Mouse (Mus musculus): ENCODE data around the gene Ccdc87.
"Not testable (repeated sequence)": the region's sequence is repeated elsewhere in the genome, so short reads cannot be mapped to it uniquely, and the experiment has no call there.

Gene Ccdc87

GRCm38 (mm10) chr19:4838526-4839140, 533 bp upstream of the Ccdc87 start:
- DNase-seq (ENCODE audit: low spot score in 2 of 2): no peak

GRCm38 (mm10) chr19:4840848-4841247, 1.7 kb downstream of the Ccdc87 start:
- DNase-seq (ENCODE audit: low spot score in 2 of 2): no peak

GRCm38 (mm10) chr19:4842611-4843010, 3.4 kb downstream of the Ccdc87 start:
- DNase-seq (ENCODE audit: low spot score in 2 of 2): no peak

- DNase-seq (ENCODE audit: low spot score in 2 of 2): no peak
Observed at GRCm38 (mm10) chr19:4845846-4846245, 6.7 kb downstream of the Ccdc87 start.

- DNase-seq (ENCODE audit: low spot score in 2 of 2): peak in 1 of 2 experiments; percentile 9
Observed at GRCm38 (mm10) chr19:4847490-4847889, 8.3 kb downstream of the Ccdc87 start.

- no peak for DNase-seq (ENCODE audit: low spot score in 2 of 2)
Observed at GRCm38 (mm10) chr19:4849800-4850199, 10.6 kb downstream of the Ccdc87 start.

- DNase-seq (ENCODE audit: low spot score in 2 of 2): no peak
Observed at GRCm38 (mm10) chr19:4850281-4850680, 11.1 kb downstream of the Ccdc87 start.

- DNase-seq (ENCODE audit: low spot score in 2 of 2): peak; percentile 92 to 93
Observed at GRCm38 (mm10) chr19:4854552-4855469, 15.6 kb downstream of the Ccdc87 start, which contains the start of gene Ctsf. TSS of gene Ctsf (plus strand) at chr19:4855130.

- DNase-seq (ENCODE audit: low spot score in 2 of 2): peak in 1 of 2 experiments; percentile 30
Observed at GRCm38 (mm10) chr19:4855470-4855820, 16.3 kb downstream of the Ccdc87 start.

GRCm38 (mm10) chr19:4855951-4856350, 16.8 kb downstream of the Ccdc87 start:
- DNase-seq (ENCODE audit: low spot score in 2 of 2): no peak

GRCm38 (mm10) chr19:4859081-4859480, 19.9 kb downstream of the Ccdc87 start:
- no peak for DNase-seq (ENCODE audit: low spot score in 2 of 2)

- no peak for DNase-seq (ENCODE audit: low spot score in 2 of 2)
Observed at GRCm38 (mm10) chr19:4863048-4863447, 23.9 kb downstream of the Ccdc87 start.

GRCm38 (mm10) chr19:4865147-4865546, 26.0 kb downstream of the Ccdc87 start:
- no peak for DNase-seq (ENCODE audit: low spot score in 2 of 2)

GRCm38 (mm10) chr19:4874613-4875012, 35.4 kb downstream of the Ccdc87 start:
- not testable (repeated sequence) for DNase-seq (ENCODE audit: low spot score in 2 of 2)

GRCm38 (mm10) chr19:4876241-4876640, 37.1 kb downstream of the Ccdc87 start:
- DNase-seq (ENCODE audit: low spot score in 2 of 2): no peak

GRCm38 (mm10) chr19:4876755-4877154, 37.6 kb downstream of the Ccdc87 start:
- no peak for DNase-seq (ENCODE audit: low spot score in 2 of 2)

- DNase-seq (ENCODE audit: low spot score in 2 of 2): peak; percentile 41 to 49
Observed at GRCm38 (mm10) chr19:4877785-4878184, 38.6 kb downstream of the Ccdc87 start, which contains the start of gene Actn3. TSS of gene Actn3 (minus strand) at chr19:4877909.

GRCm38 (mm10) chr19:4878405-4879323, 39.5 kb downstream of the Ccdc87 start, which contains the start of gene Zdhhc24:
TSS of gene Zdhhc24 (plus strand) at chr19:4878668.
- peak; percentile 95 to 98 for DNase-seq (ENCODE audit: low spot score in 2 of 2)

GRCm38 (mm10) chr19:4879324-4879703, 40.1 kb downstream of the Ccdc87 start:
- DNase-seq (ENCODE audit: low spot score in 2 of 2): no peak

- no peak for DNase-seq (ENCODE audit: low spot score in 2 of 2)
Observed at GRCm38 (mm10) chr19:4883961-4884360, 44.8 kb downstream of the Ccdc87 start.

GRCm38 (mm10) chr19:4889791-4890190, 50.6 kb downstream of the Ccdc87 start:
- DNase-seq (ENCODE audit: low spot score in 2 of 2): no peak

GRCm38 (mm10) chr19:4891798-4892197, 52.6 kb downstream of the Ccdc87 start:
- no peak for DNase-seq (ENCODE audit: low spot score in 2 of 2)

All from heart, adult 9 months (tissue).